Mouse (Mus musculus) testis, adult 2 months (tissue): ENCODE data around the gene Phactr1. TPM values are rescaled to one million over a fixed set of nuclear protein-coding genes. Genes with fewer than 3 reads are reported as not detected.

Experiments used
- H3K27ac ChIP-seq: fragments of 200-500 bp; 2 replicates; pipeline ENCODE4 v1.5.1; 2012; ENCODE audit warnings: low read depth, low read length; ENCODE audit not compliant: control insufficient read depth, insufficient read depth
- H3K27me3 ChIP-seq: fragments of 200-500 bp; 2 replicates; pipeline ENCODE4 v1.6.1; 2012; ENCODE audit warnings: mild to moderate bottlenecking, low read length, moderate library complexity; ENCODE audit not compliant: control insufficient read depth, insufficient read depth
- H3K36me3 ChIP-seq: fragments of 200-500 bp; 2 replicates; pipeline ENCODE4 v1.6.1; 2012; ENCODE audit warnings: mild to moderate bottlenecking, low read length; ENCODE audit not compliant: control insufficient read depth, insufficient read depth
- H3K4me1 ChIP-seq: fragments of 200-500 bp; 2 replicates; pipeline ENCODE4 v1.6.1; 2012; ENCODE audit warnings: low read length; ENCODE audit not compliant: control insufficient read depth, insufficient read depth
- H3K4me3 ChIP-seq: fragments of 200-500 bp; 2 replicates; pipeline ENCODE4 v1.5.1; 2012; ENCODE audit warnings: low read depth, mild to moderate bottlenecking, low read length, moderate library complexity, mixed read lengths; ENCODE audit not compliant: control insufficient read depth
- CTCF ChIP-seq: fragments of 200-500 bp; IDR thresholded peaks from 2 replicates; pipeline ENCODE4 v1.5.1; 2012; ENCODE audit warnings: low read depth, mild to moderate bottlenecking, inconsistent platforms, low read length, moderate library complexity; ENCODE audit not compliant: control insufficient read depth, insufficient read depth, insufficient replicate concordance
- POLR2A ChIP-seq: fragments of 200-500 bp; IDR thresholded peaks from 2 replicates; pipeline ENCODE4 v1.6.1; 2012; ENCODE audit warnings: low read depth, mild to moderate bottlenecking, inconsistent platforms, low read length, moderate library complexity; ENCODE audit not compliant: control insufficient read depth
- polyA plus RNA-seq: library from polyadenylated mRNA; depleted of rRNA; stranded (reverse); fragments of >200 nt; gene quantifications from 2 replicates; pipeline ENCODE4 v1.2.3, GENCODE M21; 2012

Phactr1 gene
- polyA plus RNA-seq, 1 experiment, result 50.2 TPM

DNA sequence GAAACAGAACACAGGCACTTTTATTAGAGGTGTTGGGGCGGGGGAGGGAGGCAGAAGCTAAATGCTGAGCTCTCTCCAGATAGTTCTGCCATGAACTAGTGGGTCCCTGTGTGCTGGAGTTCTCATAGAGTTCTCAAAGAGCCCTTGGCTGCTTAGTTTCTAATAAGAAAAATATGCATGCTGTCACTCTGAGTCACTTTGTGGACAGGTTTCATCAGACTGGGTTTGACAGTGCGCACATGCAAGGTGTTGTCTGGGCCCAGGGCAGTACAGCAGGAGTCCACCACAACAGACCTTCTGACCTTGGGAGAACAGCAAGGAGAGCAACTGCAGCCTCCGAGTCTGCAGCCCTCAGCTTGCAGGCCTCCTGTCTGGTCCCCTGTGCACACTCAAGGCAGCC is 469.2 kb downstream of the Phactr1 start:
- no peak for TF ChIP-seq POLR2A
- no peak for TF ChIP-seq CTCF
- Histone ChIP-seq H3K27ac (no peak overlapping the region), H3K4me1 (no peaks in the 10 kb centered on the region), H3K4me3 (no peak overlapping the region), H3K27me3 (no peaks in the 10 kb centered on the region), H3K36me3 (no peaks in the 10 kb centered on the region)

DNA sequence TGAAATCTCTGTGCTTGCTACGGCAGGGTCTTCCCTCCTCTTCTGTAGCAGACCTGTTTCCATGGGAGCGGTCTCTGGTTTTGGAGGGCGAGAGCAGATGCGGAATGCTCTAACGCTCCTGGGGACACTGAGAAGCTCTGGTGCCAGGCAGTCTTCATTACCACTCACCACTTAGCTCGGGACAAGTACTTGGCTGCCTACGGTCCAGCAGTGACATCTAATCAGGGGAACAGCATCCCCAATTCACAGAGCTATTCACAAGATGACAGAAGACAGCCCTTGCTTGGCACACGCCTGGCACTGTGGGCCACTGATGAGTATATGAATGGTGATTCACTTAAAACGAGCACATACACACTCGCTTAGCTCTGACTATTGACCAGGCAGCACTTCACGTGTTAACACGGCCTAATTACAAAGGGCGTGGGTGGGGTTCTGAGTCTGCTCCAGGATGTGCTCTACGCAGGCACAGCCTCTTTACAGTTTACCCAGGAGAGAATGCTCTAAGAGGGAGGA is 471.6 kb downstream of the Phactr1 start:
- no peaks in the 10 kb centered on the region for H3K36me3 ChIP-seq
- no peak overlapping the region for H3K4me3 ChIP-seq
- H3K27ac ChIP-seq, result no peak overlapping the region
- H3K27me3 ChIP-seq, result no peaks in the 10 kb centered on the region
- no peaks in the 10 kb centered on the region for H3K4me1 ChIP-seq
- TF ChIP-seq CTCF (no peak), POLR2A (no peak)

DNA sequence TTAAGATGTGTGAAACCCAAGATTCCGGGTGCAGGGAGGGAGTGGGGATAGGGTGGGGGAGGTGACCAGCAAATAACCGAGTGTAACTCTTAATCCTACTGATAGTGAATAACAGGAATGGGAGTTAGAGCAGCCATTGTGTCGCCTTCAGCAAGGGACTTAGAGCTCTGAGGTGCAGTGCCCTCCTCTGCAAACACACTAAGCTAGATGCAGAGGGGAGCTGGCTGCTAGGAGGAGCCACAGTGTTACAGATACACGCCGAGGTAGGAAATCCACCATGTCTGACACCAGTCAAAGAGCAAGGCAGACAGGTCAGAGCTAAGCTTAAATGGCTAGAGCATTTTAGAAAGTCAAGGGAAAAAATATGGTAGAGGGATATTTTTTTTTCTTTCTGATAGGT is 476.9 kb downstream of the Phactr1 start:
- H3K27ac ChIP-seq, result no peak overlapping the region
- TF ChIP-seq CTCF, result no peak
- no peak for TF ChIP-seq POLR2A
- no peaks in the 10 kb centered on the region for H3K27me3 ChIP-seq
- H3K36me3 ChIP-seq, result no peaks in the 10 kb centered on the region
- H3K4me3 ChIP-seq, result no peak overlapping the region
- H3K4me1 ChIP-seq, result no peaks in the 10 kb centered on the region

DNA sequence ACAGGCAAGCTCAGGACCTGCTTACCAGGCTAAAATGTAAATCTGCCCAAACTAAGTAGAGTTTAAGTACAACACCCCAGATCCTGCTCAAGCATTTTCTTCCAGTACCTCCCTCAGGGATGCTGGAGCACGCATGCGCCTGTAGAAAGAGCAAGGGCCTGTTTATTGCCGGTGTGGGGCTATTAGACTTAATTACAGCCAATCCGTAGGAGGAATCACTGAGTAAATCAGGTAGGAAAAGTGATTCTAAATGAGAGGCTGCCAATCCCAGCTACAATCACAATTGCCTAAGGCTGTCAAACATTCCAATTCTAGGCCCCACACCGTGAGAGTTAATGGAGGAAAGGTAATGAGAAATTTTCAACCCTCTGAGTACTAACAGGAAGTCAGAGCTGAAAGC is 477.9 kb downstream of the Phactr1 start:
- H3K27me3 ChIP-seq, result no peaks in the 10 kb centered on the region
- no peak overlapping the region for H3K4me3 ChIP-seq
- no peaks in the 10 kb centered on the region for H3K36me3 ChIP-seq
- H3K4me1 ChIP-seq, result no peaks in the 10 kb centered on the region
- no peak overlapping the region for H3K27ac ChIP-seq
- TF ChIP-seq POLR2A, result no peak
- TF ChIP-seq CTCF, result no peak

DNA sequence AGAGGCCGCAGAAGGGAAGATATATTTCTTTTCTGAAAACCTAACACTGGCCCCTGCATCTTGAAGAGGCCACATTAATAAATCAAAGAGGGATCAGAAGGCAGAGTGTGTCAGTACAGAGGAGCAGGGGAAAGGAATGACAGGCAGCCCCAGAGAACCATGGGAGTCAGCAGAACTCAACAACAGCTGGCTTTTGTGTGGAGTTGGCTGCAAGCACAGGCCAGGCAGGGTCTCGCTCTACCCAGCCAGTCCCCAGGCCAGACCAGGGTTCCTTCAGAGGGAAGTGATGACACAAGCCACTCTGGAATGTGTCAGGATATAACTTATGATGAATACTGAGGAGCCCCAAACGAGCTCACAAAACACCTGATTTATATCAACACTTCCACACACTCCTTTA is 479.0 kb downstream of the Phactr1 start:
- Histone ChIP-seq H3K36me3 (no peaks in the 10 kb centered on the region; the same call in 1 of the 2 replicates), H3K27me3 (no peaks in the 10 kb centered on the region), H3K27ac (no peak overlapping the region), H3K4me3 (no peak overlapping the region), H3K4me1 (no peaks in the 10 kb centered on the region)
- no peak for TF ChIP-seq POLR2A
- TF ChIP-seq CTCF, result no peak

DNA sequence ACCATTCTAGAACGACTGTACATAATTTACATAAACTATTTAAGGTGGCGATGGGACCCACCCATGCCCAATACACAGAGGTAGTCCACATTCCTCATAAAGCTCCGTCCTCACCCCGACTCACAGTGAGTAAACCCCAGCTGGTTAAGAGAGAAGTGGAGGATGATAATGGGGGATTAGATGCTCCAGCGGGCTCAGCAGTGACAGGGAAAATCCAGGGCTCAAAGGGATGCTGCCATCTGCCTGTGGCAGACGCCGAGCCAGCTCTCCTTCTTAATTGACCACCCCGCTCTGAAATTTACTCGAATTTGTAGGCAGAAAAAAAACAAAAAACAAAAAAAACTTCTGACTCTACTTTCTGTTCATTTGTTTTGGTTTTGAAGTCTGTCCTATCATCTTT is 487.3 kb downstream of the Phactr1 start:
- no peak overlapping the region for H3K4me3 ChIP-seq
- H3K36me3 ChIP-seq, result no peaks in the 10 kb centered on the region; the same call in 1 of the 2 replicates
- H3K4me1 ChIP-seq, result peaks cover 2% of the 10 kb centered on the region
- no peak for TF ChIP-seq CTCF
- TF ChIP-seq POLR2A, result no peak
- no peak overlapping the region for H3K27ac ChIP-seq
- no peaks in the 10 kb centered on the region for H3K27me3 ChIP-seq

DNA sequence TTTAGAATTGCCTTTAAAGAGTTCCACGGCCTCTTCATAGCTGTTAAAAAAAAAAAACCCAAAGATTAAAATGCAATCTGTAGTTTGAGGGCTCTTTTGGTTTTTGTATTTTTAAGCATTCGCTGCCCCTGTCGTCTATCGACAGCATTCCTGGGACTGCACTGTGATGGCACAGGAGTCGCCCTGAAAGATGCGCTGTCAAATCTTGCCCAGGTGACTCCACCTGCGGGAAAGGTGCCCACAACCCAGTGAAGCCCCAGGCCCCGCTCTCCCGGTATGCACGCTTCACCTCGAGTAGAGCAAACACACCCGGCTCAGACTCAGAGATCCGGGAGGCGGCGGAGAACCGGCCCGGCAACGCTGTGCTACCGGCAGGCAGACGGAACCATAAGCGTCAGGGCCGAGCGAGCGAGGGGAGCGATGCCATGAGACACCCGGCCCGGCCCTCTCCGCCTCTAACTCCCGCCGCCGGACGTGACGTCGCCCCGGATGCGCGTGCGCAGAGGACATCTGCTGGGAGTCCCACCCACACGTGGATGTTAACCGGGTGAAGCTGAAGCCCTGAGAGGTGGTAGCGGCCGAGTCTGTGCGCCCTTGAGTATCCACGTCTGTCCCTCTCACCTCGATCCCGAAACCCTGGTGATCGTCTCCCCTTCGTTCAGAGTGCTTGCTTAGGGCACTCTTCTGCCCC is 490.7 kb downstream of the Phactr1 start, which contains the start of gene Tbc1d7:
TSS of gene Tbc1d7 (minus strand) at position 482 of the 691 bp plus-strand sequence.
- Histone ChIP-seq H3K4me3 (peak within 1 kb of the TSS; percentile 92), H3K4me1 (peaks cover 2% of the 10 kb centered on the region), H3K36me3 (no peaks in the 10 kb centered on the region), H3K27ac (peak within 1 kb of the TSS; percentile 79), H3K27me3 (no peaks in the 10 kb centered on the region)
- TF ChIP-seq CTCF (no peak), POLR2A (peak; percentile 95)

DNA sequence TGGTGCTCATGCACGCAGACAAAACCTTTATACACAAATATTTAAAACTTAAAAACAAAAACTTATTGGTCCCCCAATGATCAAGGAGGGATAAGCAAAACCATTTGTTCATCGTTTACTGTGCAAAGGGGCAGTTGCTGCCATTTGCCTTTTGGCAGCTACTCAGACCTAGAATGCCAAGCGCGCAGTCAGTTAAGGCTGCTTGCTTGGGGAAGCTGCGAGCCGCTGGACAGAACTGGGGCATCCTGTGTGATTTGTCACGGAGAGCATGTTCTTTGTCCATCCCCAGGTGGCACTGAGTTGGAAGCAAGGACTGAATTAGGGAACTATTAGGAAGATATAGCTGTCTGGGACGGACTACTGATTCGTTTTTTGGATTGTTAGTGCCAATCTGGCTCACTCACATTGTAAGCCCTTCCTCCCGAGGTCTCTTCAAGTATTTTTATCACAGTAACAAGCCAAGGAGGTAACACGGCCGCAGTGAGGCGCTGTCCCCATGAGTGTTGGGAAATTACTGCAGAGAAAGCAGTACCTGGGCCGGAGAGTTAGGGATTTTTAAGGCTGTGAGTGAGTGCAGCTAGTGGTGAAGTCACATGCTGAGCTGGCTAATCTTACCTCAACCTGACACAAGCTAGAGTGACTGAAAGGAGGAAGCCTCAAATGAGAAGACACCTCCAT is 491.8 kb downstream of the Phactr1 start:
- no peak overlapping the region for H3K27ac ChIP-seq
- no peaks in the 10 kb centered on the region for H3K36me3 ChIP-seq
- H3K27me3 ChIP-seq, result no peaks in the 10 kb centered on the region
- TF ChIP-seq POLR2A (no peak), CTCF (no peak)
- peak overlapping the region; percentile 92 for H3K4me3 ChIP-seq
- H3K4me1 ChIP-seq, result peaks cover 2% of the 10 kb centered on the region
